Mouse (Mus musculus) embryo, embryonic 10.5 days (tissue): Measurements from ENCODE around the gene Igdcc4.

Source experiments
- DNase-seq: peaks from one replicate; pipeline ENCODE4 v3.0.0-alpha.2; 2015; ENCODE audit warnings: low spot score

Gene Igdcc4

DNA sequence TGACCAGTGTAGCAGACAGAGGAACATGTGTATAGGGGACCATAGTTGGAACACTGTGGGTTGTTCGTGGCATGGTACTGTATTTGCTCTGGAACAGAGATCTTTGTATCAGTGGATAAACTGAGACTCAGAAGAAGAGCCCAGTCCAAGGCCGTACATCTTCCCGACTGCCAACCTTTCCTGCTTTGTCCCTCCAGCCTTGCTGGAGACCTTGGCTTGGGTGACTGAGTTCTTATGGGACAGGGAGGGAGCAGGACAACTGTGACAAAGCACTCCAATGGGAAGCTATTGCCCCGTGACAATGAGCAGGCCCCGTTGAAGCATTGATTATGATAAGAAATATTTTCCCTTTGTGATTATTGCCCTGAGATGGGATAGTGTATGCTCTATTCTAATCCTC is 10.4 kb downstream of the Igdcc4 start:
- DNase-seq: no peak

DNA sequence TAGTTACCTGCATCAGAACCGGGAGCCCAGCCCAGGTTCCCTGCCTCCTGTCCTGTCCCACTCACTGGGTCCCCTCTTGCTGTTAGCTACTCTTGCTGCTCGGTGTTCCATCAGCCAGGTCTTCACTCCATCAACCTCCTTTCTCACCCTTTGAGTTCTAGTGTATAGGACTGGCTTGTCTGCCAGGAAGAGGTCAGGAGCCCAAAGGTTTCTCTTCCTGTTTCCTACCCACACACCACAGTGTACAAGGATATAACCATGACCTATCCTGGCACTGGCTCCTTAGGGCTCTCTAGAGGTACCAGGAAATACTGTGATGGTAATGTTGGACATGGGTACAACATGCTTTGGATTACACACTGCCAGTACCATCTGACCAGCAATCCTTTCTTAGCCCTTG is 12.4 kb downstream of the Igdcc4 start:
- no peak for DNase-seq

DNA sequence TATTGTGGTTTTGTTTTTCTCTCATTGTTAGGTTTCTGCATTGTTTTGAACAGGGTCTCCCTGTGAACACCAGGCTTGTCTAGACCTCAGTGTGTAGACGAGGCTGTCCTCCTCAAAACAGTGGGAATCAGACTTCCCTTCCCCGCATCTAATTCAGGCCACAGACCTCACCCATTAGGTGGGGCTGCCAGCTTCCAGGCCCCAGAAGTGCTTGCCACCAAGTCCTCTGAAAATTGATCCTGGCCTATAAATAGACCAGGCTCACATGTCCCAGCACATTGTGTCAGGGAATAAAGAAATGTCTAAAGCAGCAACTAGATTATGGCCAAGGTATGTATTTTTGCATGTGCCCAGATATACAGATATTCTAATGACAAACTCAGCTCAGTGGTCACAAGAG is 14.6 kb downstream of the Igdcc4 start:
- DNase-seq: no peak

DNA sequence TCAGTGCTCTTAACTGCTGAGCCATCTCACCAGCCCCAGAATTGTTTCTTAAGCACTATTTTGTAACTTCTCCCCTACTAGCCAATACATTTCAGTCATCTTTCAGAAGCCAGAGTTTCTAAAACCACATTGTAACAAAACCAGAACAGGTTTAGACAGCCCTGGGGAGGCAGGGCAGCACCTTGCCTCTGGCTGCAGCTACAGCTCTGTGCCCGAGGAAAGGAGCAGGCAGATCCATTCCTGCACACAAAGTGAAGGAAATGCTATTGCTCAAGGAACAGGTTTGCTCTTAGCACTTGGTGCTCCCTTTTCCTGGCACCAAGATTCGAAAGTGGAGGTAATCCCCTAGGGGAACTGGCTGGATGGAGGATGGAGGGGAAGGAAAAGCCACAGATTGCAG is 16.2 kb downstream of the Igdcc4 start:
- no peak for DNase-seq

DNA sequence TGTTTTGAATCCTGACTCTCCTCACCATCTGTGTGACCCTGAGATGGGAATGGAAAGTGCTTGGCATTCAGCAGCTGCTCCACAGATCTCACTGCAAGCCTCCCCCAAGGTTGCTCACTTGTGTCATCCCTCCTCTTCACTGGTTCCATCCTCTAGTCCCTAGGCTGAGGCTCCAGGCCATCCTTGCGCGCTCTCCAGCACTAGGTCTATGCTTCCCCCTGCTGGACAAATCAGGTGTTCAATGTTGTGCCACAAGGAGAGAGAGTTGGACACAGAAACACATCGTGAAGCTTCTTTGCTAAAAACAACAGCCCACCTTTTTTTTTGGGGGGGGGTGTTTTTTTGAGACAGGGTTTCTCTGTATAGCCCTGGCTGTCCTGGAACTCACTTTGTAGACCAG is 19.6 kb downstream of the Igdcc4 start:
- DNase-seq: peak; percentile 92

DNA sequence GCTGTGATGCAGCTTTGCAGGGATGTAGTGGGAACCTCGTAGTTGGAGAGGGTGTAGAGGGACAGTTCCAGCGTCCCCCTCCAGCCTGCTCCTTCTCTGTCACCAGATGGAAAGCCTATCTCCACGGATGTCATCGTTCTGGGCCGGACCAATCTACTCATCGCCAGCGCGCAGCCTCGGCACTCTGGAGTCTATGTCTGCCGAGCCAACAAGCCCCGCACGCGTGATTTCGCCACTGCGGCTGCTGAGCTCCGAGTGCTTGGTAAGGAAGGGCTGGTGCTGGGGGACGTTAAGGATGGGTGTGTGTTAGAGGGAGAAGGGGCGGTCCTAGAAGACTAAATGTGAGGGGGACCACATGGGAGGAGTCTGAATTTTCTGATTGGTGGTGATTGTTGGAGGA is 21.3 kb downstream of the Igdcc4 start:
- peak; percentile 24 for DNase-seq

DNA sequence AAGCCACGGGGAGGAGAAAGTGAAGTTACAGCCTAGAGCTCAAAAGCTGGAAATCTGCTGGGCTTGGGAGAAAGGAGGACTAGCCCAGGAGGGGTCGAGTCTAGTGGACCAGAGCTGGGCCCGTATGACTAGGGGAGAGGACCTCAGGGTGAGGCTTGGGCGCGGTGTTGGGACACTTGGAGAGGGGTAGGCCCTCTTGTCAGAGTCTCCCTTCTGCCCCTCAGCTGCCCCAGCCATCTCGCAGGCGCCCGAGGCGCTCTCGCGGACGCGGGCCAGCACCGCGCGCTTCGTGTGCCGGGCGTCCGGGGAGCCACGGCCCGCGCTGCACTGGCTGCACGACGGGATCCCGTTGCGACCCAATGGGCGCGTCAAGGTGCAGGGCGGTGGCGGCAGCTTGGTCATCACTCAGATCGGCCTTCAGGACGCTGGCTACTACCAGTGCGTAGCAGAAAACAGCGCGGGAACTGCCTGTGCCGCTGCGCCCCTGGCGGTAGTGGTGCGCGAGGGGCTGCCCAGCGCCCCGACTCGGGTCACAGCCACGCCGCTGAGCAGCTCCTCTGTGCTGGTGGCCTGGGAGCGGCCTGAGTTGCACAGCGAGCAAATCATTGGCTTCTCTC is 22.4 kb downstream of the Igdcc4 start:
- DNase-seq: peak; percentile 91

DNA sequence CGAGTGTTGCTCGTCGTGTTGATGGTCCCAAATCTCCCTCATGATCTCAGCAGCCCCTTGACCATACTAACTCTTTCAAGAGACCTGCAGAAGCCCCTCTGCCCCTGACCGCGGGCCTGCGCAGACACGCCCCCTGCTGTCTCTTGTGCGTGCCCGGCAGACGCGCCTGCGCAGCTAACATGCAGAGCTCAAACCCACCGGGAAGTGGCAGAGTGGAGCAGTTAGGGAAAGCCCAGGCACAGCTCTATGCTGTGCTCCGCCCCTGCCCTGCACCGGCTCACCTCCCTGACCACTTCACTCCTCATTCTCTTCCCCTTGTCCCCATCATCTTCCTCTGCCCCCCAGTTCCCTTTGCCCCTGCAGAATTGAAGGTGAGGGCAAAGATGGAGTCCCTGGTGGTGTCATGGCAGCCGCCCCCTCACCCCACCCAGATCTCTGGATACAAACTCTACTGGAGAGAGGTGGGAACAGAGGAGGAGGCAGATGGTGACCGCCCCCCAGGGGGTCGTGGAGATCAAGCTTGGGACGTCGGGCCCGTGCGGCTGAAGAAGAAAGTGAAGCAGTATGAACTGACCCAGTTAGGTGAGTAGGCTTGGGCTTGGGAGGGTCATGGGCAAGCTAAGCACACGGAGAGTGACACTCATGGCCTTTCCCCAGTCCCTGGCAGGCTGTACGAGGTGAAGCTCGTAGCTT is 27.0 kb downstream of the Igdcc4 start:
- peak; percentile 88 for DNase-seq

DNA sequence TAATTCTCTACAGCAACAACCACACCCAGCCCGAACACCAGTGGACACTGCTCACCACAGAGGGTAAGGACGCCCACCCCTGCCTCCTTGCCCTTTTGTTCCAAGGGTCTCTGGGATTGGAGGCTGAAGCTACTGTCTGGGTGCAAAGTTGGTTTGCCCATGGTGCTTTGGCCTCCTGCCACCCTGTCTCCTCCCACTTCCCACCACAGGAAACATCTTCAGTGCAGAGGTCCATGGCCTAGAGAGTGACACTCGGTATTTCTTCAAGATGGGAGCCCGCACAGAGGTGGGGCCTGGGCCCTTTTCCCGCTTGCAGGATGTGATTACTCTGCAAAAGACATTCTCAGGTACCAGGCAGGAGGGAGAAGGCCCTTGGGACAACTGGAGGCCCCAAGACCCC is 30.4 kb downstream of the Igdcc4 start:
- DNase-seq: no peak

DNA sequence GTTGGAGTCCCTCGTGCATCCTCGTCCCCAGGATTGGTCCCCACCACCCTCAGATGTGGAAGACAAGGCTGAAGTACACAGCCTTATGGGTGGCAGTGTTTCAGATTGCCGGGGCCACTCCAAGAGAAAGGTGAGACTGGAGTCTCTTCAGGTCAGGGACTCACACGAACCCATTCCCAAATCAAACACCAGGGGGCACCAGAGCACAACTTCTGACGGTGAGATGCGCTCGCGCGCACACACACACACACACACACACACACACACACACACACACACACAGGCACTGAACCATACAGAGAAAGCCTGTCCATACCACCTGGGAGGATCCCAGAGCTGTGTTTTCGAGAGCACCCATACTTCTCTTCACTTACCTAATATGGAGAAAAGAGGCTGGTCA is 32.5 kb downstream of the Igdcc4 start:
- peak; percentile 90 for DNase-seq

DNA sequence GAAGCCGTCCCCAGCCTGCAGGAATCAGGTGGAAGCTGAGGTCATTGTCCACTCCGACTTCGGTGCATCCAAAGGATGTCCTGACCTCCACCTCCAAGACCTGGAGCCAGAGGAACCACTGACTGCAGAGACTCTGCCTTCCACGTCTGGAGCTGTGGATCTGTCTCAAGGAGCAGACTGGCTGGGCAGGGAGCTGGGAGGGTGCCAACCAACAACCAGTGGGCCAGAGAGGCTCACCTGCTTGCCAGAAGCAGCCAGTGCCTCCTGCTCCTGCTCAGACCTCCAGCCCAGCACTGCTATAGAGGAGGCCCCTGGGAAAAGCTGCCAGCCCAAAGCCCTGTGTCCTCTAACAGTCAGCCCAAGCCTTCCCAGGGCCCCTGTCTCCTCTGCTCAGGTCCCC is 33.8 kb downstream of the Igdcc4 start:
- DNase-seq: no peak

DNA sequence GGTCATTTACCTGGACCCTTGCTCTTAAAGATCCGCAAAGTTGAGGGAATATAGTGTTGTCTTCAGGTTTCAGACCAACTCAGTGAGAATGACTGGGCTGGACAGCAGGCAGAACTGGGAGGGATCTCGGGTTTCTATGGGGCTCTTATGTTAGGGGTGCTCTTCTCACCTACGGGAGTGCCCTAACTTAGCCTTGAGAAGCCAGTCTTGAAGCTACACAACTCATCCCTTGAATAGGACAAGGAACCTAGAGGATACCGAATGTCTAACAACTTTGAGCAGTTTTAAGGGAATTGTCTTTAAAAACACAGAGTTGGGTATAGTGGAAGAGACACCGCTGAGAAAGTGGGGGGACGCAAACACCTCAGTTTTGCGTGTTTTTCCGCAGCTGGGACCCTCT is 39.2 kb downstream of the Igdcc4 start:
- DNase-seq: no peak

DNA sequence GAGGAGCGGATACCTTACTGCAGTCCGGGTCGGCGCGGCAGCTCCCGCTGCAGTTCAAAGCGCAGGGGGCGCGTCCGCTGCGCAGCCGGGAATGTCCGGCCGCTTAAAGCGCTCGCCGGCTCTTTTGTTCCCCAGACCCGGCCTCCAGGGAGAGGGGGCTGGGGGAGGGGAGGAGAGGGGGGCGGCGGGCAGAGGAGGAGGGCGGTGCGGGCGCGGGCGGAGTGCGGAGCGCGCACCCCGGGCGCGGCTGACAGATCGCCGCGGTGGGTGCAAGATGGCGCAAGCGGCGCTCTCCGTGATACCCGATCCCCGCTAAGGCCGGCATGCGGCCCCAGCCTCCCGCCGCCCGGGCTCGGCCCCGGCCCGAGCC is 39.6 kb downstream of the Igdcc4 start, which contains the start of gene Igdcc3:
Gene Igdcc3 (plus strand): TSS at position 254 of the 370 bp plus-strand sequence.
- DNase-seq: peak; percentile 89

DNA sequence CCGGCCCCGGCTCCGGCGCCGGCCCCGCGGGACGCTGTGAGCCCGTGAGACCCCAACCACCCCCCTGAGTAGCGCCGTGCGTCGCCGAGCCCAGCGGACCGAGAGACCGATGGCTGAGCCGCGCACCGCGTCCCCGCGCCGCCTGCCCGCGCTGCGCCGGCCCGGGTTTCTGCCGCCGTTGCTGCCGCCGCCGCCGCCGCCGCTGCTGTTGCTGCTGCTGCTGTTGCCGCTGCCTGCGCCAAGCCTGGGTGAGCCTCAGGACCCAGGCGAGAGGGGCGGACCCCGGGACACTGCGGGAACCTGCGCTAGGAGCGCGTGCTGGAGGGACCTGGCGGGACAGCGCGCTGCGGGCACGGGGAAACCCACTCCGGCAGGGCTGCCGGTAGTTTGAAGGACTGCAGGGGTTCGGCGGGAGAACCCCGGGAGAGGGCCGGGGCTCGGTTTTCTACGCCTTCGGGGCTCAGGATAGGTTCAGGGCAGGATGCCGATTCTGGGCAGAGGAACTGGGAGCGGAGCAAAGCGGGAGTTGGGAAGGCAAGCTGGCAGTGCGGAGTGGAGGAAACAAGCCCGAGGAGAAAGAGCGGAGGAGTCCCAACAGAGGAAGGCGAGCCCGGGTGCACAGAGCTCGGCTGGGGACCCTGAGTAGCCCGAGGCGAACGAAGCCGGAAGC is 40.2 kb downstream of the Igdcc4 start:
- no peak for DNase-seq

DNA sequence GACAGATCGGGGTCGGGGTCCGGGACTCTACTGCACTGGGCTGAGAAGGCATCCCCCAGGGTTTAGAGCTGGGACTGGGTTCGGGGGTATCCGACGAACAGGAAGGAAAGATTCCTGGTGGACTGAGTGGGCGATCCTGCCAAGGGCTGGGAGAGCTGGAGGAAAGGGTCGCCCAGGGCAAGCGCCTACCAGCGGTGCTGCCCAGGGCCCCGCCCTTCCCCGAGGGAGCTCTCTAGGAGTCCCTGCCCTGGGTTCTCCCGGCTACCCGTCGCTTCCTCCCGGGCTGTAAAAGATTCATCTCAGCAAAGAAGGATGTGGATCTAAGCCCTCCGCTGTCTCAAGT is 40.7 kb downstream of the Igdcc4 start:
- DNase-seq: peak; percentile 68

DNA sequence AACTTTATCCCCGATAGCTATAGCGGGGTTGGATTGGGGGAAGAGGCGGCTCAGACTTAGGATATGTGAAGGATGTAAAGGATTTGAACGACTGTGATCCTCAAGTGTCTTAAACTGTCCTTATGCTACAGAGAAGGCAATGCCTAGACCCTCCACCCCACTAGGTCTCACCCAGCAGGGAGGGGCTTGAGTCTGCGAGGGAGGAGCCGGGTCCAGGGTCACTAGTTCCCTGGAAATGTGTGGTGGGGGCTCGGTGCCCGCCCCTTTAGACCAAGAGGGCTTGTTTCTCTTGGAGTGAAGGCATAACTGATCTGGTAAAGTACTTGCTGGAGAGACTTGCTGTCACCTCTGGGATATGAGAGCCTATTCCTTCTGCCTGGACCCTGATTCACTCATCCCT is 41.1 kb downstream of the Igdcc4 start:
- peak; percentile 82 for DNase-seq

DNA sequence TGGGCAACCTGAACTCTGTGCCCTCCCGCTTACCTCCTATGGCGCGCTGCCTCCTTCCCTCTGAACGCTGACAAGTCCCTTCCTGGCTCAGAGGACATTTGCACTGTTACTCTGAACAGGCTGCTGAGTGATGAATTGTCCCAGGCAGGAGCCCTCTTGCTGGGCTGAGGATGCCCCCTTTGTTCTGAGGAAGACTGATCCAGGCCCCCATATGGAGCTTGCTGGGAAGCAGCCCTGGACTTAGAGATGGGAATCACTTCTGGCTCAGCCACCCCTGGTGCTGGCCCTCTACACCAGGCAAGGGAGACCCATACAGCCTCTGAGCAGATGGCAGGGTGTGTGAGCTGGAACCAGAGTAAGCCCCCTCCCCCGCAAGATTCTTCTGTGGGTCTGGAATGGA is 44.7 kb downstream of the Igdcc4 start:
- DNase-seq: no peak

DNA sequence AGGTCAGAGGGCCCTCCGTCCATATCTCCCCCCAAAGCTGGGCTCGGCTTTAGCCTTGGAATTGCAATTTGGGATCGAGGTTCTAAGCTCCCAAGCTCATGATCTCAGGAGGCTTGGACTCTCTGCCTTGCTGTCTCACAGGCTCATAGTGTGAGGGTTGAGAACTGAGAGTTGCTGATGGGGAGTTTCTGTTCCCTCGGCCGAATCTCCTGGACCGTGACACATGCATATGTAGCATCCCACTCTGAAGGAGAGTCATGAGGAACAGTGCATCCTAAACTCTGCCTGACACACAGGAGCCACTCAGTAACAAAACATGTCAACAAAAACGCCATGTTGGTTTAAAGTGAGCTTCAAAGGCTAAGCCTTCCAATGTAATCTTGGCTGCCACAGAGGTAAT is 47.2 kb downstream of the Igdcc4 start:
- no peak for DNase-seq

DNA sequence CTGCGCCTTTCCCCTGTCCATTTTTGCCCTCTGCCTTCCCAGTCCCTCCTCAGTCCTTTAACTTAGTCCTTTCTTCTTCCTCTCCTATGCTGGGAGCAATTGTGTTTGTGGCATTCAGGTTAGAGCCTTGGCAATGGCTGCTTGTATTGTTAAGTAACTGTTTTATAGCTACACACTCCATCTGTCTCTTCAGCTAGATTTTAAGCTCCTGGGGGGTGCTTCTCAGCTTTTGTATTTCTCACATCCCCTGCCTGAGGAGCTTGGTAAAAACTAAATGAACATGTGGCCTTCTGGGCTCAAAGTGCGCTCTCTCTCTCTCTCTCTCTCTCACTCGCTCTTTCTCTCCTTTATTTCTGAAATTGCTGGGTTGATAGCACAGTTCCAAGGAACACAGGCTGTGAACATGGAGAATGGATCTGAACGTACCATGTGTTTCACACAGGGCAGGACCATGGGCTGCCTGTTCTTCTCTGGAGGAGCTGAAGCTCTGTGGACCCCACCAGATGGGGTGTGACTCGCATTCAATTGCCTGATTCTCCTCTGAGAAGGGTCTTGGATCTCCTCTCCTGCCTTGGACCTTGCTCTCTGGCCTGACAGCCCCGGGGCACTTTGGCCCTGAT is 51.5 kb downstream of the Igdcc4 start:
- DNase-seq: no peak

DNA sequence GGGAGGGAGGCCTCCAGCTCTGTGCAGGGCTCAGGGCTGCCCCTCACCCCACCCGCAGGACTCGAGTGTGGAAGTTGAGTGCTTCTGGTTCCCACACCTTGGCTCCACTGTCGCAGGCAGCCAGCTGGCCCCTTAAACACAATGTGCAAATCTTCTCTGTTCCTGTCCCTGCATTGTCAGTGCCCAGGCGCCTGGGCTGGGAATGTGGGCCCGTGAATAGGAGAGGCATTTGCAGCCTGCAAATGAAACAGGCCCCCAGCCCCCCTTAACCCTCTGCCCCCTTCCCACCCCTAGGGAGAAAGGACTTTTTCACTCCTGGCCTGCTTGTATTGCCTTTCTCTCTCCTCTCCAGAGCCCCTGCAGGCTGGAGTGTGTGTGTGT is 52.0 kb downstream of the Igdcc4 start:
- peak; percentile 82 for DNase-seq

DNA sequence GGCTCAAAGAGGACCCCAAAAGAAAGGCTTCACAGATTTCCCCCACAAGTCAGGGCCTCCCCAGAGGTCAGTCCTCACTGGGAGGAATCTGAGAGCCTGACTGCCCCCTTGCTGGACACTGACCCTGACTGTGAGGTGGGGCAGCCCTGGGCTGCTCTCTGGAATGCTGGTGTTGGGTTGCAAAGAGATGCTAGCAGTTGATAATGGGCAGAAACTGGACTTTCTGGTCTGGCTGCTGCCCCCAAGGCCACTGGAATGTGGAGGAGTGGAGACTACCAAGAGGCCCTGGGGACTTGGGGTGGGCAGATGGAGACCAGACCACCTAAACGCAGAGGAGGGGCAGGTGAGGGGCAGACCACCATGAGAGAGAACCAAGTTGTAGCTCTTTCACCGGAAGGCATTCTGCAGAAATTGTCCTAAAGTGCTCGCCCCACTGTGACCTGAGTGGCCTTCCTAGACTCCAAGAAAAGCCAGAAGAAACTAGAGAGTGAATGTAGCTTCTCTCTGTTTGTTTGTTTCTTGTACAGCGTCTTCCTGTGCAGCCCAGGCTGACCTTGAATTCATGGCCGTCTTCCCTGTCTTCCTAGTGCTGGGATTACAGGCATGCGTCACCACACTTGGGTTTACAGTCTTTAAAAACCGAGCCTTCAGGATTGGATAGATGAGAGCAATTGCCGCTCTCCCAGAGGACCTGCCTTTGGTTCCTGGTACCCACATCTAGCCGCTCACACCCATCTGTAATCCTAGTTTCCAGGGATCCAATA is 53.6 kb downstream of the Igdcc4 start:
- DNase-seq: peak; percentile 76

DNA sequence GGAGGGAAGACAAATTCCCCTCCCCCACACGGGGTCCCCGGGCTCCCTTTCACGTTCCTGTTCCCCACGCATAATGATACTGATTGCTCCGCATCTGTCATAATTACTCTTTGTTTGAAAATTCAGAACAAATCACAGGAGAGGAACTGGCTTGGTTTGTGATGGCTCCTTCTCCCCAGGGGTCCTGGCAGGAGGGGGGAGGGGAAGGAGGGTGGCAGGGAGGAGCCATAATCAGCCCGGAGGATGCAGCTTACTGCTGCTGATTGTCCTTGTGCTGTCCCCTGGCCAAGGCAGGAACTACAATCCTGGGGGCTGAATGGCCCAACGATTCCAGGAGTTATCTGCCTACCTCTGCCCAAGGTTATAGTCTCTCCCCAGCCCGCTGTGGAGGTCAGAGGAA is 55.3 kb downstream of the Igdcc4 start:
- DNase-seq: peak; percentile 56

DNA sequence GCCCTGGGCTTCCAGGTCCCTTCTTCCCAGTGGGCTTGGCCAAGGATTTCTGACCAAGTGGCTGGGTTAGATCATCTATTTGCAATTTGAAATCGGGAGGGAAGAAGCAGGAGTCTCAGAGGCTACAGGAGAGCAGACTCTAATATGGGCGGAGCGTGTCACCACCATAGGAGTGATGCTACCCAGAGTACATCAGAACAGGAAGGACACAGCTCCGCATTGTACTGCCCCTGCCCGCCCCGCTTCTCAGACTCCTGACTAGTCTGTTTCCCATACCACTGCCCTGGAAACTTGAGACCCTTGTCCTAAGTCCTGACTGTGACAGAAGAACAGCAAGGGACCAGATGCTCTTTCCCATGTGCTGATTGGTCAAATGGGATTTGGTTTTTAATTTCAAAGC is 56.3 kb downstream of the Igdcc4 start:
- peak; percentile 75 for DNase-seq
